Mouse (Mus musculus): ENCODE data around the gene Cops2. TPM values are rescaled to one million over a fixed set of nuclear protein-coding genes. Genes with fewer than 3 reads are reported as not detected.

Cops2 gene
- polyA plus RNA-seq, 1 experiment from 2014 or later: 65.2 TPM

- ATAC-seq (replicated peaks; ENCODE audit: low FRiP score, low read depth): no peak
- Histone ChIP-seq H3K36me3 (ENCODE audit: insufficient read depth, low read length) (no peaks in the 10 kb centered on the region), H3K9me3 (replicated peaks; ENCODE audit: low read length) (no peaks in the 10 kb centered on the region), H3K4me1 (replicated peaks; ENCODE audit: insufficient read depth, low read length) (no peaks in the 10 kb centered on the region), H3K4me2 (ENCODE audit: low read length) (no peak overlapping the region), H3K27ac (no peak overlapping the region), H3K9ac (ENCODE audit: low read depth, low read length) (no peak overlapping the region), H3K27me3 (ENCODE audit: insufficient read depth, low read length) (no peaks in the 10 kb centered on the region), H3K4me3 (replicated peaks; ENCODE audit: low read depth, low read length) (no peak overlapping the region)
- peak; percentile 84 for DNase-seq (ENCODE audit: low spot score)
- no peak for TF ChIP-seq CTCF (IDR thresholded peaks at IDR 0.05; ENCODE audit: low read depth)
- WGBS: 35% methylated on average over 2 of the region's 2 CpGs
These were observed 64.8 kb downstream of the Cops2 start for GRCm38 (mm10) chr2:125794166-125794565.

- no peak for TF ChIP-seq CTCF (IDR thresholded peaks at IDR 0.05; ENCODE audit: low read depth)
- 76% methylated on average over 11 of the region's 11 CpGs for WGBS
- H3K27ac ChIP-seq: no peak overlapping the region
- no peak overlapping the region for H3K4me2 ChIP-seq (ENCODE audit: low read length)
- no peak overlapping the region for H3K4me3 ChIP-seq (replicated peaks; ENCODE audit: low read depth, low read length)
- no peaks in the 10 kb centered on the region for H3K27me3 ChIP-seq (ENCODE audit: insufficient read depth, low read length)
- DNase-seq (ENCODE audit: low spot score) (no peak), ATAC-seq (replicated peaks; ENCODE audit: low FRiP score, low read depth) (no peak)
- H3K4me1 ChIP-seq (replicated peaks; ENCODE audit: insufficient read depth, low read length): no peaks in the 10 kb centered on the region
- no peak overlapping the region for H3K9ac ChIP-seq (ENCODE audit: low read depth, low read length)
- H3K36me3 ChIP-seq (ENCODE audit: insufficient read depth, low read length): no peaks in the 10 kb centered on the region
- H3K9me3 ChIP-seq (replicated peaks; ENCODE audit: low read length): no peaks in the 10 kb centered on the region
These were observed 66.1 kb downstream of the Cops2 start for GRCm38 (mm10) chr2:125792879-125793261.

GRCm38 (mm10) chr2:125792144-125792878 lies 66.6 kb downstream of the Cops2 start:
- H3K27me3 ChIP-seq (ENCODE audit: insufficient read depth, low read length): no peaks in the 10 kb centered on the region
- no peak for ATAC-seq (replicated peaks; ENCODE audit: low FRiP score, low read depth)
- H3K4me3 ChIP-seq (replicated peaks; ENCODE audit: low read depth, low read length): no peak overlapping the region
- WGBS: 55% methylated on average over 2 of the region's 2 CpGs
- H3K27ac ChIP-seq: no peak overlapping the region
- H3K4me1 ChIP-seq (replicated peaks; ENCODE audit: insufficient read depth, low read length): no peaks in the 10 kb centered on the region
- H3K4me2 ChIP-seq (ENCODE audit: low read length): no peak overlapping the region
- no peaks in the 10 kb centered on the region for H3K9me3 ChIP-seq (replicated peaks; ENCODE audit: low read length)
- H3K36me3 ChIP-seq (ENCODE audit: insufficient read depth, low read length): no peaks in the 10 kb centered on the region
- no peak for TF ChIP-seq CTCF (IDR thresholded peaks at IDR 0.05; ENCODE audit: low read depth)
- no peak overlapping the region for H3K9ac ChIP-seq (ENCODE audit: low read depth, low read length)
- DNase-seq (ENCODE audit: low spot score): no peak

GRCm38 (mm10) chr2:125791485-125791885 lies 67.5 kb downstream of the Cops2 start:
- no peak overlapping the region for H3K4me2 ChIP-seq (ENCODE audit: low read length)
- no peak for TF ChIP-seq CTCF (IDR thresholded peaks at IDR 0.05; ENCODE audit: low read depth)
- DNase-seq (ENCODE audit: low spot score): peak; percentile 12
- no peak for ATAC-seq (replicated peaks; ENCODE audit: low FRiP score, low read depth)
- H3K4me3 ChIP-seq (replicated peaks; ENCODE audit: low read depth, low read length): no peak overlapping the region
- H3K9ac ChIP-seq (ENCODE audit: low read depth, low read length): no peak overlapping the region
- no peaks in the 10 kb centered on the region for H3K27me3 ChIP-seq (ENCODE audit: insufficient read depth, low read length)
- H3K4me1 ChIP-seq (replicated peaks; ENCODE audit: insufficient read depth, low read length): no peaks in the 10 kb centered on the region
- H3K36me3 ChIP-seq (ENCODE audit: insufficient read depth, low read length): no peaks in the 10 kb centered on the region
- no peak overlapping the region for H3K27ac ChIP-seq
- H3K9me3 ChIP-seq (replicated peaks; ENCODE audit: low read length): no peaks in the 10 kb centered on the region
- 75% methylated on average over 7 of the region's 7 CpGs for WGBS

- ATAC-seq (replicated peaks; ENCODE audit: low FRiP score, low read depth) (no peak), DNase-seq (ENCODE audit: low spot score) (no peak)
- no peak overlapping the region for H3K4me3 ChIP-seq (replicated peaks; ENCODE audit: low read depth, low read length)
- H3K4me2 ChIP-seq (ENCODE audit: low read length): no peak overlapping the region
- H3K27me3 ChIP-seq (ENCODE audit: insufficient read depth, low read length): no peaks in the 10 kb centered on the region
- H3K9me3 ChIP-seq (replicated peaks; ENCODE audit: low read length): no peaks in the 10 kb centered on the region
- no peak overlapping the region for H3K27ac ChIP-seq
- 90% methylated on average over 4 of the region's 4 CpGs for WGBS
- H3K4me1 ChIP-seq (replicated peaks; ENCODE audit: insufficient read depth, low read length): no peaks in the 10 kb centered on the region
- H3K9ac ChIP-seq (ENCODE audit: low read depth, low read length): no peak overlapping the region
- no peak for TF ChIP-seq CTCF (IDR thresholded peaks at IDR 0.05; ENCODE audit: low read depth)
- H3K36me3 ChIP-seq (ENCODE audit: insufficient read depth, low read length): no peaks in the 10 kb centered on the region
These were observed 68.7 kb downstream of the Cops2 start for GRCm38 (mm10) chr2:125790242-125790641.

GRCm38 (mm10) chr2:125789265-125789664 lies 69.7 kb downstream of the Cops2 start:
- no peak overlapping the region for H3K4me2 ChIP-seq (ENCODE audit: low read length)
- no peak overlapping the region for H3K4me3 ChIP-seq (replicated peaks; ENCODE audit: low read depth, low read length)
- no peaks in the 10 kb centered on the region for H3K9me3 ChIP-seq (replicated peaks; ENCODE audit: low read length)
- ATAC-seq (replicated peaks; ENCODE audit: low FRiP score, low read depth) (no peak), DNase-seq (ENCODE audit: low spot score) (no peak)
- H3K9ac ChIP-seq (ENCODE audit: low read depth, low read length): no peak overlapping the region
- no peak overlapping the region for H3K27ac ChIP-seq
- H3K36me3 ChIP-seq (ENCODE audit: insufficient read depth, low read length): no peaks in the 10 kb centered on the region
- 44% methylated on average over 5 of the region's 5 CpGs for WGBS
- no peaks in the 10 kb centered on the region for H3K27me3 ChIP-seq (ENCODE audit: insufficient read depth, low read length)
- H3K4me1 ChIP-seq (replicated peaks; ENCODE audit: insufficient read depth, low read length): no peaks in the 10 kb centered on the region
- no peak for TF ChIP-seq CTCF (IDR thresholded peaks at IDR 0.05; ENCODE audit: low read depth)

- Histone ChIP-seq H3K9me3 (replicated peaks; ENCODE audit: low read length) (no peaks in the 10 kb centered on the region), H3K36me3 (ENCODE audit: insufficient read depth, low read length) (no peaks in the 10 kb centered on the region), H3K27me3 (ENCODE audit: insufficient read depth, low read length) (no peaks in the 10 kb centered on the region), H3K4me3 (replicated peaks; ENCODE audit: low read depth, low read length) (no peak overlapping the region), H3K4me2 (ENCODE audit: low read length) (no peak overlapping the region), H3K9ac (ENCODE audit: low read depth, low read length) (no peak overlapping the region), H3K4me1 (replicated peaks; ENCODE audit: insufficient read depth, low read length) (no peaks in the 10 kb centered on the region), H3K27ac (no peak overlapping the region)
- ATAC-seq (replicated peaks; ENCODE audit: low FRiP score, low read depth) (no peak), DNase-seq (ENCODE audit: low spot score) (peak; percentile 44)
- TF ChIP-seq CTCF (IDR thresholded peaks at IDR 0.05; ENCODE audit: low read depth): no peak
- WGBS: 44% methylated on average over 3 of the region's 3 CpGs
These were observed 70.2 kb downstream of the Cops2 start for GRCm38 (mm10) chr2:125788785-125789184.

Measured in kidney, postnatal 0 days (tissue).